Mouse (Mus musculus) limb, embryonic 13.5 days (tissue): ENCODE data around the gene Bbc3. TPM values are rescaled to one million over a fixed set of nuclear protein-coding genes. Genes with fewer than 3 reads are reported as not detected.
"Not testable (repeated sequence)": the region's sequence is repeated elsewhere in the genome, so short reads cannot be mapped to it uniquely, and the experiment has no call there.

Experiments used
- ATAC-seq: fragments of 200-750 bp; cut with Nextera tagmentation; 2 replicates; pipeline ENCODE4 v1.8.0; 2017; ENCODE audit warnings: low read depth, moderate number of reproducible peaks, moderate TSS enrichment; ENCODE audit not compliant: low FRiP score
- H3K27ac ChIP-seq: fragments of 300-500 bp; sonication (generic); 2 replicates; pipeline ENCODE4 v1.5.1; 2015; ENCODE audit warnings: inconsistent platforms, mild to moderate bottlenecking, moderate library complexity
- H3K27me3 ChIP-seq: fragments of 300-500 bp; sonication (generic); 2 replicates; pipeline ENCODE4 v1.6.1; 2015; ENCODE audit warnings: mild to moderate bottlenecking, inconsistent platforms
- H3K36me3 ChIP-seq: fragments of 300-500 bp; sonication (generic); 2 replicates; pipeline ENCODE4 v1.6.1; 2015; ENCODE audit warnings: inconsistent platforms, mild to moderate bottlenecking, moderate library complexity
- H3K4me1 ChIP-seq: fragments of 300-500 bp; sonication (generic); 2 replicates; pipeline ENCODE4 v1.6.1; 2015; ENCODE audit warnings: inconsistent platforms
- H3K4me2 ChIP-seq: fragments of 300-500 bp; sonication (generic); replicated peaks from 2 replicates; pipeline ENCODE4 v1.6.1; 2015; ENCODE audit warnings: inconsistent platforms, mild to moderate bottlenecking, moderate library complexity
- H3K4me3 ChIP-seq: fragments of 300-500 bp; sonication (generic); 2 replicates; pipeline ENCODE4 v1.5.1; 2015; ENCODE audit warnings: moderate library complexity, mild to moderate bottlenecking, inconsistent platforms
- H3K9ac ChIP-seq: fragments of 300-500 bp; sonication (generic); 2 replicates; pipeline ENCODE4 v1.6.1; 2015; ENCODE audit warnings: mild to moderate bottlenecking, inconsistent platforms
- H3K9me3 ChIP-seq: fragments of 300-500 bp; sonication (generic); 2 replicates; pipeline ENCODE4 v1.6.1; 2016; ENCODE audit warnings: inconsistent platforms
- WGBS: fragments of 180-500 bp; shearing (Covaris S2); methylation state at CpG from one replicate; pipeline ENCODE4 v1.1.7; 2015; 5-methylcytosine and 5-hydroxymethylcytosine counted together
- polyA plus RNA-seq: library from polyadenylated mRNA; unstranded; fragments of >200 nt; fragmentation: Nextera tagmentation; extraction: Ambion mirVana; gene quantifications from 2 replicates; pipeline ENCODE4 v1.2.1, GENCODE M21; 2015

The Bbc3 gene
- polyA plus RNA-seq, 1 experiment from 2014 or later: 5.0 TPM

DNA sequence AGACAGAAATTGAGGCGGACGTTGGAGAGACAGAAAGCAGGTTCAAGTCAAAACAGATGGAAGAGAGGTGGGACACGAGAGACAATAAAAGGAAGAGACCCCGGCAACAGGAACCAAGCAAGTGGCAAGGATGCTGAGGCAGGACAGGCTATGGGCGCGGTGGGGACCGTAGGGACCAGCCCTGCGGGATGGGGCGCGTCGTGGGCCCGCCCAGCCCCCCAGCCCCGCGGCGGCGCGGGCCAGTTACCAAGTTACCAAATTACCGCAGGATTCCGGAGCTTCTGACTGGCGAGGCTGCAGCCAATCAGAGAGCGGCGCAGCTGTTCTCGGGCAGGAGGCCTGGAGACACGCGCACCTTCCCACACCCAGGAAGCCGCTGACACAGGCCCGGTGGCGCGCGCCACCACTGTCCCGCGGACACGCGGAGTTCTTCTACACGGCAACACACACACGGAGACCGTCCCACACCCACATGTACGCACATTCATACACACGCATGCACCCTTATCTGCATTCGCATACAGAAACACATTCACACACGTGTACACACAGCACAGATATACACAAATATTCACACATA, 12.8 kb upstream of the Bbc3 start:
- Histone ChIP-seq H3K9ac (peak overlapping the region; percentile 63), H3K27ac (peak overlapping the region; percentile 88), H3K4me1 (peaks cover 40% of the 10 kb centered on the region), H3K27me3 (no peaks in the 10 kb centered on the region), H3K36me3 (no peaks in the 10 kb centered on the region), H3K4me3 (peak overlapping the region; percentile 54), H3K9me3 (no peaks in the 10 kb centered on the region), H3K4me2 (peak overlapping the region; percentile 89)
- ATAC-seq: peak; percentile 56
- WGBS: 2% methylated on average over 40 of the region's 41 CpGs

DNA sequence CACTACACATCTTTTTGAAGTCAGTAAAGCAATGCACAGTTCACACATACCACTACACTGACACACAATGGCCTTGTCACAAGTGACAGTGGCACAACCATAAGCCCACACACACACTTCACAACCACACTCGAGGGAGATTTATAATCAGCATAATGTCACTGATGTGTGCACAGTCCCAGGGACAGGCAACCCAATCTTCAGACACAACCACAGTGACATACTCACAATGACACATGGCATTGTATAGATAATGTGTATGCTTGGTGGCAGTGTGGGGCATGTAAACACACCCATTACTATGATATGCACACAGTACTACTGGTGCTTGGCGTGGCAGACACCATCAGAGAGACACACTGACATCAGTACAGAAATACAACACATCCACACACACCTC, 12.0 kb upstream of the Bbc3 start:
- no peak for ATAC-seq
- no peaks in the 10 kb centered on the region for H3K27me3 ChIP-seq
- WGBS: 40% methylated on average over 2 of the region's 2 CpGs
- peak overlapping the region; percentile 89 for H3K4me2 ChIP-seq
- H3K4me3 ChIP-seq: peak overlapping the region; percentile 54; the same call in 1 of the 2 replicates
- no peak overlapping the region for H3K9ac ChIP-seq
- H3K4me1 ChIP-seq: peaks cover 40% of the 10 kb centered on the region
- H3K36me3 ChIP-seq: no peaks in the 10 kb centered on the region
- H3K9me3 ChIP-seq: no peaks in the 10 kb centered on the region
- peak overlapping the region; percentile 73 for H3K27ac ChIP-seq

DNA sequence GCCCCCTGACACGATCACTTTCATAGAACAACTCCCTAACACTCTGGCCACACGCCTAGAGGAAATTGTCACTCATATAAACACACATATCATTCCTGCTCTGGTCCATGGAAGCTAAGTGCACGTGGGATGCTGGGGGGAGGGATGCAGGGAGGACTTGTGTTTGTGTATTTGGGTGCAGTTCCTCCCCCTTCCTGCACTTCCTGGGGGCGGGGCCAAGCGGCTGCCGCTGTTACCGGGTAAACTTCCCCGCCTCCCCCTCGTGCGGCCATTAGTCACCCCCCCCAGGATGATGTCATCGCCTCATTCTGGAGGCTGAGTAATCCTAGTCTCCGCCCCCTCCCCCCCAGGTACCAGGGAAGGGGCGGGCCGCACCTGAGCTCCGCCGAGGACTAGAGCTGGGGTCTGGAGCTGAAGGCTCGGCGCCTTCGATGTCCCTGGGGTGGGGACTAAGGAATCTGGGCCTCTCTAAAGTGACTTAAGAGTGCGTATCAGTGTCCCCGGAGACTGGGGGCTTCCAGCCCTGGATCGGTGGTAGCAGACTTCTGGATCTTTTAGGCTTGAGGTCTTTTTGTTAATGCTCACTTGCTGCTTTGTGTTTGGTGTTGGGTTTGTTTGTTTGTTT, 11.3 kb upstream of the Bbc3 start:
- Histone ChIP-seq H3K9ac (peak overlapping the region; percentile 51; the same call in 1 of the 2 replicates), H3K9me3 (no peaks in the 10 kb centered on the region), H3K4me3 (peak overlapping the region; percentile 35), H3K27me3 (no peaks in the 10 kb centered on the region), H3K4me1 (peaks cover 40% of the 10 kb centered on the region), H3K27ac (peak overlapping the region; percentile 73), H3K4me2 (peak overlapping the region; percentile 68), H3K36me3 (no peaks in the 10 kb centered on the region)
- WGBS: 1% methylated on average over 22 of the region's 22 CpGs
- peak; percentile 12; the same call in 1 of the 2 replicates for ATAC-seq

DNA sequence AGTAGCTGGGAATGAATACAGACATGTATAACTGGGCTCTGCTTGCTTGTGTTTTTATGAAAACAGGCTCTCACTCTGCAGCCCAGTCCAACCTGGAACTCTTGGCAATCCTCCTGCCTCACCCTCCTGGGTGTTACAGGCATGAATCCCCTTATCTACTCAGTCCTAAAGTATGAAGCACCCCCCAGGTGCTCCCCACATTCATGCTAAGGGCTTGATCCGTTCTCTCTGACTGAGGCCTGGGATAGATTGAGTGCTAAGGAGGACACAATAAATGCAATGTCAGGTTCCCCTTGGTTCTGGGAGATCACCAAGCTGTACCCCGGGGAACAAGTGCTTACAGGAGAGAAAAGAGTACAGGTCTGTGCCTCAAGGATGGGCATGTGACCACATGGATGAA, 10.6 kb upstream of the Bbc3 start:
- Histone ChIP-seq H3K27me3 (no peaks in the 10 kb centered on the region), H3K36me3 (no peaks in the 10 kb centered on the region), H3K4me1 (peaks cover 40% of the 10 kb centered on the region), H3K27ac (peak overlapping the region; percentile 73; the same call in 1 of the 2 replicates), H3K4me2 (peak overlapping the region; percentile 68), H3K9me3 (no peaks in the 10 kb centered on the region), H3K4me3 (no peak overlapping the region), H3K9ac (no peak overlapping the region)
- ATAC-seq: no peak
- 61% methylated on average over 2 of the region's 2 CpGs for WGBS

DNA sequence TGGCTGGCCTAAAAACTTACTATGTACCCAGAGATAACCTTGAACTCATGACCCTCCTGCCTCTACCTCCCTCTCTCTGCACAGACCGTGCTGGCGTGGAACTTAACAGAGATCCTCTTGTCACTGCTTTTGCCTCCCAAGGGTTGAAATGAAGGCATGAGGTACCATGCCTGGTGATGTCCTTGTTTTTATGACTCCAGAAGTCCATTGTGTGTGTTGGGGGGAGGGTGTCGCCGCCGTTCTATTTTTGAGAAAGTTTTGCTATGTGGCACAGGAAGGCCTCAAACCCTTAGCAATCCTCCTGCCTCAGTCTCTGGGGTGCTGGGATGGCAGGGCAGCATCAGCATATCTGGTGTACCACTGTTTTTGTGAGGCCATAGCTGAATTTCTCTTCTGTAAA, 9.3 kb upstream of the Bbc3 start:
- H3K27ac ChIP-seq: peak overlapping the region; percentile 53; the same call in 1 of the 2 replicates
- peak overlapping the region; percentile 66; the same call in 1 of the 2 replicates for H3K9ac ChIP-seq
- H3K27me3 ChIP-seq: no peaks in the 10 kb centered on the region
- H3K4me3 ChIP-seq: peak overlapping the region; percentile 51
- H3K36me3 ChIP-seq: no peaks in the 10 kb centered on the region
- H3K4me2 ChIP-seq: peak overlapping the region; percentile 82
- 81% methylated on average over 5 of the region's 5 CpGs for WGBS
- H3K9me3 ChIP-seq: no peaks in the 10 kb centered on the region
- H3K4me1 ChIP-seq: peaks cover 40% of the 10 kb centered on the region
- ATAC-seq: no peak

DNA sequence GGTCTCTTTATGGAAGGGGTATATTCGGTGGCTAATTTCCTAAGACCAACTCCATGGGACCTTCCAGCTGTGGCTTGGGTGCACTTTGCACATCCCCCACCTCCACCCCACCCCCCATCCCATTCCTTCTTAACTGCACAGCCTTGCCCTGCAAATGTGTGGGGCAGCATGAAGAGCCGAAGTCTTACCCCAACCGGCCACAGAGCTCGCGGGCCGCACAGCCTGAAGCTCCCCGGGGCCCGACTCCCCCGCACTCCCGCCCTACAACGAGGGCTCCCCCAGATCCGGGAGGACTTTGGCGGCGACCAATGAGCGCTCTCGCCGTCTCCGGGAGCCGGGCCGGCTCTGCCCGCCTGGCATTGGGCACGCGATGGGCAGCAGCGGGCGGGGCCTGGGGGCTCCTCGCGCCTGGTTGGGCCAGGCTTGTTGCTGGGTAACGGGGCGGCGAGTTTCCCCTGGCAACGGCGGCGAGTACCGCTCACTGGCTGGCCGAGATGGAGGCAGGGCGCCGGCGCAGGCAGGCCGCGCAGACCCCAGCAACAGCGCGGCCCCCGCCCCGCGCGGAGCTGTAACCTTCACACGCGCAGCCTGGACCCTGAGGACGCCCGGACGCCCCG, 8.7 kb upstream of the Bbc3 start:
- no peaks in the 10 kb centered on the region for H3K36me3 ChIP-seq
- peak; percentile 86 for ATAC-seq
- H3K4me1 ChIP-seq: peaks cover 40% of the 10 kb centered on the region
- peak overlapping the region; percentile 66 for H3K9ac ChIP-seq
- WGBS: 1% methylated on average over 52 of the region's 52 CpGs
- no peaks in the 10 kb centered on the region for H3K27me3 ChIP-seq
- peak overlapping the region; percentile 51 for H3K4me3 ChIP-seq
- H3K4me2 ChIP-seq: peak overlapping the region; percentile 82
- H3K27ac ChIP-seq: peak overlapping the region; percentile 53
- H3K9me3 ChIP-seq: no peaks in the 10 kb centered on the region

DNA sequence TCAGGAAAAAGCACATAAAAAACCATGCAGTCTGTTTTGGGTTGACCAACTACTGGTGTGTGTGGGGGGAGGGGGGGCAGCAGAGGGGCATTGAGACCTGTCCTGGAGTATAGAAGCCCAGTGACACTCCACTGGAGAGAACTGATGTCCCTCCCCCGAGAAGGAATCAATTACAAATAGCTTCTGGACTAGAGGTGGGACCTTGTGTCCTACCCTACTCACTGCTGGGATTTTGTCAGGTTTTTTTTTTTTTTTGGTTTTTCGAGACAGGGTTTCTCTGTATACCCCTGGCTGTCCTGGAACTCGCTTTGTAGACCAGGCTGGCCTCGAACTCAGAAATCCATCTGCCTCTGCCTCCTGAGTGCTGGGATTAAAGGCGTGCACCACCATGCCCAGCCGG, 1.1 kb upstream of the Bbc3 start:
- H3K9me3 ChIP-seq, H3K4me2 ChIP-seq, H3K4me3 ChIP-seq, H3K27ac ChIP-seq, ATAC-seq, H3K9ac ChIP-seq, H3K36me3 ChIP-seq: not testable (repeated sequence)
- H3K4me1 ChIP-seq: peaks cover 37% of the 10 kb centered on the region
- H3K27me3 ChIP-seq: peaks cover 26% of the 10 kb centered on the region
- 71% methylated on average over 6 of the region's 6 CpGs for WGBS

DNA sequence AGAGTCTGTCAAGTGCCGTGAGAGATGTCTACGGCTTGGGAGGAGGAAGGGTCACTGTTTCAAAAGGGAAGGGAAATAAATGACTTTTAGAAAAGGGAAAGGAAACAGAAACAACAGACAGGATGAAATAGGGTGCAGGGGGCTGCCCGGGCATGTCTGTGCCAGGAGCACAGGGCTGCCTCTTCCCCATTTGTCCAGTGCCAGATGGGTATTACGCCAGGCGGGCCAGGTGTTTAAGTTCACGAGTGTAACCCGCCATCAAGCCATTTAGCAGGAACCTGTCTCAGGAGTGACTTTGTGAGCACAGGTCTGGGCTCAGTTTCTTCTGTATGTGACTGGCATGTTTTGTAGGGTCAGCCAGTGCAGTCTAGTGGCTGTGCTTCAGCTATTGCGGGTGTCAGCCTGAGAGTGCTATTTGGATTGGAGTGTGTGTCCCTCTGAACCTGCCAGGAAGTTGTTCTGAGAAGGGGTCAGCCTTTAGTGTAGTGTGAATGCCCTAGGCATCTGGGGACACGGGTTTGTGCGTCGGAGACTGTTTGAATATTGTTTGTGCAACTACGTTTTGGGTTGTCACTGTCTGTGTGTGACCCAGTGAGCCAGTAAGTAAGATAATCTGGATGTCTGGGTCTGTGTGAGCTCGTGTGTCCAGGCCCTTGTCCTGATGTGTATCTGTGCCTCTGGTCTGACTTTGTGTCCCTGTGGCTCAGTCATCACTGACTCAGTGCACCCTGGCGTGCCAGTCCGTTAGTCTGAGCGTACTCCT, 543 bp downstream of the Bbc3 start:
- Histone ChIP-seq H3K36me3 (no peaks in the 10 kb centered on the region), H3K27me3 (peaks cover 32% of the 10 kb centered on the region), H3K4me3 (peak overlapping the region; percentile 67), H3K4me2 (peak overlapping the region; percentile 100), H3K27ac (no peak overlapping the region), H3K4me1 (peaks cover 52% of the 10 kb centered on the region), H3K9me3 (no peaks in the 10 kb centered on the region), H3K9ac (peak overlapping the region; percentile 68; the same call in 1 of the 2 replicates)
- 39% methylated on average over 16 of the region's 16 CpGs for WGBS
- ATAC-seq: no peak; the same call in 1 of the 2 replicates

DNA sequence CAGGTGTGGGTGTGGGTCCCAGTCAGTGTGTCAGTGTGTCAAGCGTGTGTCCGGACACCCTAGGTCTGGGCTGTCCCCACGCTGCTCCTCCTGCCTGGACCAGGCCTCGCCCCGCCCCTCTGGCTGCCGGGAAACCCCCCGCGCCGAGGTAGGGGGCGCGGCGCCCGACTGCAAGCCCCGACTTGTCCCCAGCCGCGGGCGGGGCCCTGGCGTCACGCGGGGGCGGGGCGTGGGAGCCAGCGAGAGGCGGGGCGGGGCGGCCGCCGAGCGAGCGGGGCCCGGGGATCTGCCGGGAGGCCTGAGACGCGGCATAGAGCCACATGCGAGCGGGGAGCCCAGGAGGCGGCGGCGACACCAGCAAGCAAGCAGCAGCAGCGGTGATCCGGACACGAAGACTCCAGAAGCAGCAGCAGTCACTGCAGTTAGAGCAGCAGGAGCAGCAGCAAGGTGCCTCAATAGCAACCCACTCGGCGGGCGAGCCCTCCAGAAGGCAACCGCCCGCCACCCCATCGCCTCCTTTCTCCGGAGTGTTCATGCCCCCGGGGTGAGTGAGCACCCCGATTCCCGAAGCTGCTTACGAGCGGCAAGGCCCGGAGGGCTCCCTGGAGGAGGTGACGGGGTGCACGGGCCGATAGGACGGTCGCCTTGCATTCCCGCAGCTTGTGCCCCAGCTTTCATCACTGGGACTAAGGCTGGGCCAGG, 1.3 kb downstream of the Bbc3 start:
- peak overlapping the region; percentile 68 for H3K9ac ChIP-seq
- H3K4me1 ChIP-seq: peaks cover 57% of the 10 kb centered on the region
- H3K4me3 ChIP-seq: peak overlapping the region; percentile 67
- peak; percentile 34 for ATAC-seq
- no peaks in the 10 kb centered on the region for H3K36me3 ChIP-seq
- H3K4me2 ChIP-seq: peak overlapping the region; percentile 100
- H3K27me3 ChIP-seq: peaks cover 32% of the 10 kb centered on the region
- H3K9me3 ChIP-seq: no peaks in the 10 kb centered on the region
- peak overlapping the region; percentile 6; the same call in 1 of the 2 replicates for H3K27ac ChIP-seq
- WGBS: under 1% methylated on average over 60 of the region's 61 CpGs

DNA sequence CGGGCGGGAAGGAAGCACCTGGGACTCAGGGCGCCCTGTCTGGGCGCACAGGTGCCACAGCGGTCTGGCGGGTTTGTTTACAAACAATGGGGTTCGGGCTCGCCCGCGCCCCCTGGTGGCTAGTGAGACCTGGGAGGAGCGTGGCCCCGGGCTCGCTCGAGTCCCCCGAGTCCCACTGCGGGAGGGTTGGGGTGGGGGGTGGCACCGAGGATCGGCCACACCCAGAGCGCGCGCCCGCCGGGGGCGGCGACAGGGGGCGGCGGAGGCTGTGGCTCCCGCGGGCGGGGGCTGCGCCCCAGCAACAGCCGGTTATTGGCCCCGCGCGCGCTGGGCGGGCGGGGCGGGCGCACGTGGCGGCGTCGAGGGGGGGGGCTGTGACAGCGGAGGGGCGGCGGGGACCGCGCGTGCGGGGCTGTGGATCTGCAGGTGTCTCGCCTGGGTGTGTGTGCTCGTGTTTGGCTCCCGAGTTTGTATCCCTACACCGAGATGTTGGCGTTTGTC, 1.9 kb downstream of the Bbc3 start:
- Histone ChIP-seq H3K4me3 (peak overlapping the region; percentile 67), H3K9ac (peak overlapping the region; percentile 68), H3K36me3 (no peaks in the 10 kb centered on the region), H3K9me3 (no peaks in the 10 kb centered on the region), H3K4me1 (peaks cover 59% of the 10 kb centered on the region), H3K27me3 (peaks cover 32% of the 10 kb centered on the region), H3K27ac (peak overlapping the region; percentile 6; the same call in 1 of the 2 replicates), H3K4me2 (peak overlapping the region; percentile 100)
- under 1% methylated on average over 41 of the region's 56 CpGs for WGBS
- no peak for ATAC-seq
